Comparison of ENCODE assay signal across 8 mouse cellular contexts in genomic region chr7:7120921-7121601, GRCm38 (mm10). TPM values are rescaled to one million over a fixed set of nuclear protein-coding genes. Genes with fewer than 3 reads are reported as not detected.
DNase-seq lines count a peak whose midpoint lies in the region; ATAC-seq lines count a peak whose summit lies in the region.

Gene Zfp954 (minus strand): TSS chr7:7121488.

- no peaks in the 10 kb centered on the region for H3K9me3 ChIP-seq in hindbrain, embryonic 14.5 days (ENCODE audit: control insufficient read depth, low read length)

- WGBS in hindbrain, embryonic 14.5 days, result under 1% methylated on average over 30 of the region's 30 CpGs

- H3K4me2 ChIP-seq in hindbrain, embryonic 14.5 days (replicated peaks), result peak within 1 kb of the TSS; percentile 86

- peak within 1 kb of the TSS; percentile 77 for H3K27ac ChIP-seq in hindbrain, embryonic 14.5 days

- DNase-seq in R1 (ENCODE audit: low read depth, low spot score), result peak; percentile 93
- DNase-seq in cerebellum, postnatal 25 days, result peak; percentile 85 to 89
- peak; percentile 64 to 77 for DNase-seq in frontal cortex, postnatal 25 days (ENCODE audit: low spot score in 2 of 2)
- peak; percentile 90 for DNase-seq in hindbrain, embryonic 14.5 days (ENCODE audit: low spot score)
- peak; percentile 83 to 84 for DNase-seq in layer of hippocampus, postnatal 36 days
- peak; percentile 94 for DNase-seq in lung, postnatal 36 days
- DNase-seq in retina, postnatal 1 day, result peak; percentile 92
- DNase-seq in urinary bladder, adult 18-20 months (ENCODE audit: low spot score in 2 of 2), result peak; percentile 79 to 83

- H3K27me3 ChIP-seq in hindbrain, embryonic 14.5 days (ENCODE audit: control insufficient read depth, insufficient read depth, low read length), result no peaks in the 10 kb centered on the region

- peaks cover 24% of the 10 kb centered on the region for H3K36me3 ChIP-seq in hindbrain, embryonic 14.5 days (replicated peaks; ENCODE audit: control insufficient read depth, insufficient read depth)

- peaks cover 10% of the 10 kb centered on the region; the same call in 1 of the 2 replicates for H3K4me1 ChIP-seq in hindbrain, embryonic 14.5 days (replicated peaks; ENCODE audit: control insufficient read depth, insufficient read depth, low read length)

- ATAC-seq in hindbrain, embryonic 14.5 days (ENCODE audit: low FRiP score), result peak; percentile 95

- peak within 1 kb of the TSS; percentile 72 for H3K4me3 ChIP-seq in hindbrain, embryonic 14.5 days (replicated peaks; ENCODE audit: low read length)

- H3K9ac ChIP-seq in hindbrain, embryonic 14.5 days, result peak within 1 kb of the TSS; percentile 70

RNA-seq across cellular contexts. Expression of gene Zfp954, which starts in this region (rescaled TPM):
- polyA plus RNA-seq in hindbrain, embryonic 14.5 days (2014; fragmentation: Nextera tagmentation; extraction: Ambion mirVana), result 20.8 and 24.1 TPM in 2 replicates
- total RNA-seq in layer of hippocampus, postnatal 36 days (2021), result 10 to 100 TPM; 12.1 to 15.3 TPM

Comparison
In these comparisons a context has a peak if more than half of its experiments do, and no peak if none do; other contexts are left out.
1. Peak in every context shown above with its lines: DNase-seq, ATAC-seq, H3K4me3 ChIP-seq and H3K27ac ChIP-seq.